Mouse (Mus musculus) T-helper 2 cell (primary cell): ENCODE results near the gene 4930556J24Rik.
"Not testable (repeated sequence)": the region's sequence is repeated elsewhere in the genome, so short reads cannot be mapped to it uniquely, and the experiment has no call there.

ENCODE experiments used
- in situ Hi-C: fragments of 300-600 bp; cut with MboI, MseI; formaldehyde crosslinking; loops from one replicate; pipeline ENCODE4 v1.15.1; 2025; ENCODE audit warnings: high pct_unique_total_duplicates

Gene 4930556J24Rik

GRCm38 (mm10) chr11:3922115-3922514 lies 54.5 kb downstream of the 4930556J24Rik start:
- in situ Hi-C loops: no loop called here

GRCm38 (mm10) chr11:3921281-3921850 lies 55.2 kb downstream of the 4930556J24Rik start:
- in situ Hi-C loops: no loop called here

DNA sequence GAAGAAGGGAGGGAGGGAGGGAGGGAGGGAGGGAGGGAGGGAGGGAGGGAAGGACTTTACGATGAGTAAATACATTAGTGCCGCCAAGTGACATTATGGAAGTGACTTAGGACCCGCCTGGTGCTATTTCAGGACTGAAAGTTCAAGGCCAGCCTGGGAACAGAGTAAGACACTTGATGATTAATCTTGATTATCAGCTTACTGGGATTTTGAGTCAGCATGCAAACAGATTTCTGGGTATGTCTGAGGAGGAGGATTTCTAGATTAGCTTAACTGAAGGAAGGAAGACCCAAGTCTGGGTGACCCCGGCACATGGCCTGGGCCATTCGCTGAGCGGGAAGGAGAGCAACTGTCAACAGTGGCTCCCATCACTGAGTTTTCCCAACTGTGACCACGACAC lies 56.1 kb downstream of the 4930556J24Rik start:
- in situ Hi-C loops: no loop called here

DNA sequence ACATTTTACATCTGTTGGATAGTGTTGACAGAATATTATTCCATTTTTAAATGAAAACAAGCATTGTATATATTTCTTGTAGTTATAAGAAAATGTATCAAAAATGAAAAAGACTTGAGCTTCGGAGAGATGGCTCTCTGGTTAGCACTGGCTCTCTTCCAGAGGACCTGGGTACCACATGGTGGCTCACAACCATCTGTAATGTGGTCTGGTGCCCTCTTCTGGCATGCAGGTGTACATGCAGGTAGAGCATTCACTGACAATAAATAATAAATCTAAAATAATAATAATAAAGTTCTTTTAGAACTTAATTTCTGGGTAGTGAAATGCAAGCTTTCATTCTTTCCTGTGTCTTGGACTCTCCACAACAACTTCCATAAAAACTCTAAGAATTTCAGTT lies 57.8 kb downstream of the 4930556J24Rik start:
- in situ Hi-C loops: no loop called here

DNA sequence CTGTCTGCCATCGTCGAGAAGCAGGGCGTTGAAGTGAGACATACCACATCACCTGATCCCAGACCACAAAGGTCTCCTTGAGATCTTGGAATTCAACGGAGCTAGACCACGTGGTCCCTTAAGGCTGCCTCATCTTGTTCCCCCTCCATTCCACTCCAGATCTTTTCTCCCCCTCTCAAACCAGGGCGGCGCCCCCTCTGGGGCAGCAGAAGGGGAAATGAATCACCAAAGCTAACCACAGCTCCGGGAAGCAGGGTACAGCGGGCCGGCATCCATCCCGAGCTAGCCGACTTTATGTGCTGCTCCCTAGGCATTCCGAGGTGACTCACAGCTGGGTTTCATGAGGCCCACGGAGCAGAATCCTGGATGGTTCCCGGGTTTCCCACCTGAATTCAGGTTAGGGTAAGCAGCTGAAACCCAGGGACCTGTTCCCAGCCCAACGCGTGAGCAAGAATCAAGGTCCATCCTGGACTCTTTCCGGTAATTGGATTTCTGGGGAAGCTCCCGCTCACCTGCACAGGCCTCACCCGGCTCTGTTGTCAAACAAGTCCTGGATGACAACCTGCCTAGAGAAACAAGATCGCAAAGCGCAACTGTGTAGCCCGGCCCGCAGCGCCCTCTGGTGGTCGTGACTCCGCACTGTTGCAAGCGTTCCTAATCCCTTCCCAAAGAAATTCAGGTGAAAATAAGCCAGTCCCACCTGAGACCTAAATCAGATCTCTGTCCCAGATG lies 62.3 kb downstream of the 4930556J24Rik start, which contains the start of gene Slc35e4:
Slc35e4 (minus strand) TSS at position 556 of the 732 bp plus-strand sequence.
- in situ Hi-C loops: no loop called here

- in situ Hi-C loops: no loop called here
These were observed 63.1 kb downstream of the 4930556J24Rik start for GRCm38 (mm10) chr11:3913316-3914108.

- in situ Hi-C loops: no loop called here
These were observed 63.7 kb downstream of the 4930556J24Rik start for GRCm38 (mm10) chr11:3912875-3913271.

DNA sequence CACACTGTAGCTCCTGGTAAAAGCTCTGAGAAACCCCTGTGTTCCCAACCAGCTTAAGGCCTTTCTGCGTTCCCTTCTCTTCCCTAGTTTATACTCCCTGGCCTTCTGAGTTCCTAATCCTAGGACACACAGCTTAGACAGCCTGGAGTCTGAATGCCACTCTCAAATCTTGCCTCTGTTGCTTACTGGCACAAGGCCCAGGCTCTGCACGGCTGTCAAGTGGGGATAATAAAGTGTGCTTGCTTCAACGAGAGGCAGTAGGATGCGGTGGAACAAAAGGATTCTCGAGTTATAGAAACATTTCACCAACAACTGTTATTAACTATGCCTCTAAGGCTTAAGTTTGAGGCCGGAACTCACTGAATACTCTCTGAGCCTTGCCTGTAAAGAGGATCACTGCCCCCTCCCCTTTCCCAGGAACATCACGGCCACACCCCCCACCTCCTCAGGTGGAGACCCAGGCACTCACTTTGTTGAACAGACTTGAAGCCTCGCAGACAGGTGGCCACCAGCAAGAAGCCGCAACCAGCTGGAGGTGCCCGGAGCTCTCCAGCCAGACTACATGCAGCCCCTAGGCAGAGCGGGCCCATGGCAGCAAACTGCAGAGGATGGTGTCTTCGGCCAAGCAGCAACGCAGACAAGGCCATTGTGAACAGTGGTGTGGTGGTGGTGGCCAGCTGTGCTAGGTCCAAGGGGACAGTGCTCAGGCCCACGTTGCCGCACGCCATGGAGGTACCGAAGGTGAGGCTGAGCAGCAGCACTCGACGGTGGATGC lies 64.3 kb downstream of the 4930556J24Rik start:
- in situ Hi-C loops: no loop called here

GRCm38 (mm10) chr11:3911440-3911839 lies 65.1 kb downstream of the 4930556J24Rik start:
- in situ Hi-C loops: not testable (repeated sequence)

DNA sequence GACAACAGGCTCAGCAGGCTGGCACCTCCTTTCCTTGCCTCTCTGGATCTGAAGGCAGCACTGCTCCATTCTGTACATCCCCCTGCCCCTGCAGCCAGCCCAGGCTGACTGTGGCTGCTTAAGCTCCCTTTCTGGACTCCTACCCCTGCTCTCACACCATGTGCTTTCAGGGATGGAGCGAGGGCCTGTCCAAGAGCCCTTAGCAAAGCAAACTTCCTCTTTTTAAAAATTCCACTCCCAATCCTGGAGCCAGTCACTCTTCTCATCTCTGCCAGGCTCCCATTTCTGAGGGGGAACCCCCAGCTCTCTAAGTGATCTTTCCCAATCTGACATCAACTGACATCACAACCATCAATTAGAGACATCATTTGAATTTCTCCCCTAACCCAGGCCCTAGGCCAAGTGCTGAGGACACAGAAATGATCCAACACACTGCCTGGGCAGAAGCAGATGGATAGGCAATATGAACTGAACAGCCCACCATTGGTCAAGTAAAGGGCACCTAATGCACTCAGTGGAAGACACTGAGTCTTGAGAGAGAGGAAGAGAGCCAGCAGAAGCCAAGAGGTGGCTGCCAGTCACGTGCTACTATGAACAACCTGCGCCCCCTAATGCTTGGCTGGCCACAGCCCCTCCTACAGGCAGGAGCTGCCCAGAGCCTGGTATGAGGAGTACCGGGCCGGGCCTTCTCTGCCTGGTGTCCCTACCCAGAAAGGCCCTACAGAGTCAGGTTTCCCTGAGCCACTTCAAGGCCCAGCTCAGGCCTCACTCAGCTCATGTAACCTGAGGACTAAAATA lies 65.9 kb downstream of the 4930556J24Rik start:
- in situ Hi-C loops: no loop called here

DNA sequence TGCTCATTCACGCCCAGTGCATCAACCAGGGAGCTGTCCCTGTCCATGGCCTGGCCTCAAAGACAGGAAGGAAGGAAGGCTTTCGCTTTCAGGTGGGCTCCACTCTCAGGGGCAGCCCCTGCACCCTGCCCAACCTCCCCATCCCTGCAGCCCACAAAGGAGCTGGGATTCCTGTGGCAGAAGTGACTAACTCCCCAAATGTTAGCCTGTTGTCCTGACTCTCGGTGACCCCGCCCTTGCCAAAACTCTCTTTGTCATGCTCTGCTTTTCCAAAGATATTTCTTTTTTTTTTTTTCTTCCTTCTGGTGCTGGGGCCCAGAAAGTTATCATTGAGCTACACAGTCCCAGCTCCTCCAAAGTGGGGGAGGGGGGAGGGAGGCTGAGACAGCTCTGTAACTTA lies 67.3 kb downstream of the 4930556J24Rik start:
- in situ Hi-C loops: no loop called here

- in situ Hi-C loops: no loop called here
These were observed 71.1 kb downstream of the 4930556J24Rik start for GRCm38 (mm10) chr11:3905446-3905845.

DNA sequence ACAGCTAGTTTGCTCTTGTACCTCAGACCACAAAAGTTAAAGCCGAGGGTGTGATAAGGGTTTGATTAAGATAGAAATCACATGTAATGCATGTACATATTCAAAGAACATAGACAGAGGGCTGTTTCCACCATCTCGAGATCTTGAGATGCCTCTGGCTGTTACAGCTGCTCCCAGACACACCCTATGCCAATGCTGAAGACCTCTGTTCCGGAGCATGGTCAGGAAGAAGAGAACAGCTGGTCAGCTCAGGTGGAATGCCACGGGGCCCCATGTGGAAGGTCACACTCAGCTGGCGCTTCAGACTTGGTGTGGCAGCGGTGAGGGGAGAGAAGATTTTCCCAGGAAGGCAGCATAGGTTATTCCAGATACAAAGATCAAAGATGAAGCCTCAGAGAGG lies 71.9 kb downstream of the 4930556J24Rik start:
- in situ Hi-C loops: no loop called here

DNA sequence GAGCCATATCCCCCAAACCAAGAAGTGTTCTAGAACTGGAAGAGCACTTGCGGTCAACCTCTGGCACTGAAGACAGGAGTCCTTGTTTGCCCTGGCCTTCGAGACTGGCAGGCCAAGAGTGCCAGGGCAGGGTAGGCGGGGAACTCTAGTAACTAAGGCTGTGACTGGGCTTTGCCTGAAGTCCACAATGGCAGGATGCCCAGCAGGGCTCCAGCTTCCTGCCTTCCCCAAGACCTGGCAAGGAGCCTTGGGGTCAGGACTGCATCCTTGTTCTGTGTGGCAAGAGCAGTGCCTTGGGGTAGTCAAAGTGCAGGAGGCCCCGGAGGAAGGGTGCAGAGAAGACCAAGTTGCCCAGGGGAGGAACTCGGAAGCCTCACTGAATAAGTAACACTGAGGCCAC lies 73.5 kb downstream of the 4930556J24Rik start:
- in situ Hi-C loops: no loop called here

- in situ Hi-C loops: no loop called here
These were observed 74.1 kb downstream of the 4930556J24Rik start for GRCm38 (mm10) chr11:3902516-3902915.

DNA sequence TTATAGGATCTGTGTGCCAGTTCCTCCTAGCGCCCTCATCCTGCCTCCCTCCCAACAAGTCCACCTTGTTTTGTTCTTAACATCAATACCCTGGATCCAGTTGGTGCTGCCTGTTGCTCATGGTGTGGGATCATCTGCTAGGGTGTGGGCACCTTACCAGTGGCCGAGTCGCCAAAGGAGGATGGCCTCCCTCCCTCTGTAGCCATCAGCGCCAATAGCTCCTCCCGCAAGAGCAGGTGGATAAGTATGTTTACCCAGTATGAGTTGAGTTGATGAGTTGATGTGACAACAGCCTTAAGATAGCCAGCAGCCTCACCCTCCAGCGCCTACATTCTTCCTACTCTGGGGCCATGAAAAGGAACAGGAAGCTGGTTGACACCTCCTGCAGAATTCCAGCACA lies 76.3 kb downstream of the 4930556J24Rik start:
- in situ Hi-C loops: no loop called here

DNA sequence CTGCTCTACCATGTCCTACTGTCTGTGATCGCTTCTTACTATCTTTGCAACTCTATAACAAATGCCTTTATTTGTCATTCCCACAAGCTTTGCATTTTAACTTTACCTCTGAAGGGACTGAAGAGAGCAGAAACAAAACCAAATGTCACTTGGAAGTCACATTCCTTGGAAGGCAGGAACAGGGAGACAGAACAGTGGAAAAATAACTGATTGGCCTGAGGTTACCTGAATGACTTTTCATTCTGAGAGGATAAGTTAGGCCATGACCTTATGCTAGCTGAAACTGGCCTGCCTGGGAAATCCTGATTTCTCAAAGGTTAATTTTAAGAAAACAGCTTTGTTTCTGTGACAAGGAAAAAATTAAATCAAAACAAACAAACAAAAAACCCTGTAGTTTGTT lies 80.6 kb downstream of the 4930556J24Rik start:
- in situ Hi-C loops: no loop called here

GRCm38 (mm10) chr11:3895458-3895857 lies 81.1 kb downstream of the 4930556J24Rik start:
- in situ Hi-C loops: no loop called here

DNA sequence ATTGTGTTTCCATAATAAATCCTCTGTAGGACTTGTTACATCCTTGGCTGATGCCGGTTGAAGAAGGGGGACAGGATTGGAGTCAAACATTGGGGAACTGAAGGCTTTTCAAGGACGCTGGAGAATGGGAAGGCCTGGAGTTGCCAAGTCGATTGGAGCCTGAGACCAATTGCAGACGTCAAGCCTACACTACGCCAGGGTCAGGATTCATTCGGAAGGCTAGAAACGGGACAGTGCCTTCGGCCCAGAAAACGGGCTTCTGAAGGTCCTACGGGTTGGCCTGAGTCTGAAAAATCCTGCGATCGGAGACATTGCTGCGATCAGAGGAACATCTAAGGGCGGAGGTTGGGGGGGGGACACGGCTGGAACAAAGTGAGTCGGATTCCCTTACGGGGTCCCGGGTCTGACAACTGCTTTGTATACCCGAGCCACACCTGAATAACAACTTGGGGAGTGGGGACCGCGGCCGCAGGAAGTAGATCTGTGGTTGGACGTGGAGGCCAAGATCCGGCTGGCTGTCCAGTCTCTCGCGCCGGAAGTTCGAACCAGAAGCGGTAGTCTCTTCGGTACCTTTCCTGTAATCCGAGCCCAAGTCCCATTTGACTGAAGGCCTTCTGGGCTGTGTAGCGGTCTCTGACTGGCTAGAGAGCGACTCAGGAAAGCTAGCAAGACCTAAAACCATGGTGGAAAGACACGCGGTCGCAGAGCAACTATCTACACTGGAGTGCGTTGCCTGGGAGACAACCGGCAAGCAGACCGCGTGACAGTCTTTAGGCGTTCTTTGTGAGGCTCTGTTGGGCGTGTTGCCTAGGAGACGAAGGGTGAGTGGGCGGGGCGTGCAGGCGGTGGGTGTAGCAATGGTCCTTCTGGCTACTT lies 81.9 kb downstream of the 4930556J24Rik start, which contains the start of the genes 4921536K21Rik and Dusp18:
4921536K21Rik (minus strand) TSS at position 693 of the 876 bp plus-strand sequence.
Dusp18 (plus strand) TSS at position 835 of the 876 bp plus-strand sequence.
- in situ Hi-C loops: no loop called here

- in situ Hi-C loops: no loop called here
These were observed 82.6 kb downstream of the 4930556J24Rik start for GRCm38 (mm10) chr11:3893970-3894369.
